Mouse (Mus musculus) frontal cortex, postnatal 25 days (tissue): ENCODE measurements around the gene Pcgf2.
"Not testable (repeated sequence)": the region's sequence is repeated elsewhere in the genome, so short reads cannot be mapped to it uniquely, and the experiment has no call there.

Experiments used
- DNase-seq, 2 experiments: peaks; one replicate each; pipeline ENCODE4 v3.0.0; 2022; ENCODE audit warnings: low spot score in 2 of 2

Pcgf2 gene

GRCm38 (mm10) chr11:97717369-97718280 is 17.3 kb upstream of the Pcgf2 start:
- no peak for DNase-seq

- no peak for DNase-seq
These were observed 15.7 kb upstream of the Pcgf2 start for GRCm38 (mm10) chr11:97716021-97716420.

DNA sequence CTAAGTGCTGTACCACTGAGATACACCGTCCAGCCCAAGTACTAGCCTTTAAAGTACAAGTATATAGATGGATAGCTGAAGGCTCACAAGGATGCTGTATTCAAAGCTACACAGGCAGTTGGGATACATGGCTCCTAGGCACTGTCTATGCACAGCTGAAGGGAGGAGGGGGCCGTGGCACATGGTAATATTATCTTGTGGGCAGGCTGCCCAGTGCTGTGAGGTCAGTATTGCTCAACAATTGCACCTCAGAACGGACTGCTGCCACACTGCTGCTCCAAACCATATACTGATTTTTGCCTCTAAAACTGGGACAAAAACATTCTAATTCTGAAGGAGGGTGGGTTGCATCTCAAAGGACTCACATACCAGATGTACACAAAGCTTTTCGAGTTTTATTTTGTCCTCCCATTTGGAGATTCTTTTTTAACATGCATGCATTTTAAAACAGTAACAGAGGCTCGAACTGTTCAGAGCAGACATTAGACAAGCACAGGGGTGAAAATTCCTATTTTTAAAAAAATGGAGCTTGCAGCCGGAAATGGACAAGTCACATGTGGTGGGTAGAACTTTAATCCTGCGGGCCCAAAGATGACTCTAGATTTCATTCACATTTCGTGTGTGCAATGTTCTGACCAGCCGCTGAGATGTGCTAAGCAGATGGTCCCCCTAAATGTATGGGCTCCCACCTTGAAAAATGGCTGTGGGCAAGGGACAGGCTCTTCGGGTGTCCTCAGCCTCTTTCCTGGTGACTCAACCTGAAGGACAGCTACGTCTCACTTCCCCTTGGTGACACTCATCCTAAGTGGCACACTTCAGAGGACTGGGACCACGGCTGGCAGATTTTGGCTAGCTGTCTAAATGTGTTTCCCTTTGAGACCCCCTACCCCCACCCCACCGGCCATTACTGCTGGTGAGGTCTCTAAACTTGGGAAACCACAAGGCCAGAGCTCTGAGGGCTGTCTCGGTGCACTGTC is 14.8 kb upstream of the Pcgf2 start:
- DNase-seq = no peak

- DNase-seq = no peak
These were observed 14.1 kb upstream of the Pcgf2 start for GRCm38 (mm10) chr11:97714356-97714755.

DNA sequence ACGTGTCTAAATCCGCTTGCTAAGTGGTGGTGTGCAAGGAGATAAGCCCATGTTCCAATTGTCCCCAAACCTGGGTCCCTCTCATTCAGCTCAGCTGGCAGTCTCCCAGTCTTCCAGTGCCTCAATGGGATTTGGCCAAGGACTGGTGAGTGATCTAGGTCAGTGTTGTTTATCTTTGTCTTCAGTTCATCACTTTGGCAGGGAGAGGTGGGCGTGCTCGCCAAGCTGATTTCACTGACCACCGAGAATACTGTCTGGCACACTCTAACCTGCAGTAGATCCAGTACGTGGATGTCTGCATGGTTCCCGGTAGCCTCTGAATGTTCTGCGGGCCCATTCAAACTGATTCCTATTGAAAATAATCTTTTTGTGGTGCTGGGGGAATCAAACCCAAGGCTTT is 13.6 kb upstream of the Pcgf2 start:
- DNase-seq = no peak

DNA sequence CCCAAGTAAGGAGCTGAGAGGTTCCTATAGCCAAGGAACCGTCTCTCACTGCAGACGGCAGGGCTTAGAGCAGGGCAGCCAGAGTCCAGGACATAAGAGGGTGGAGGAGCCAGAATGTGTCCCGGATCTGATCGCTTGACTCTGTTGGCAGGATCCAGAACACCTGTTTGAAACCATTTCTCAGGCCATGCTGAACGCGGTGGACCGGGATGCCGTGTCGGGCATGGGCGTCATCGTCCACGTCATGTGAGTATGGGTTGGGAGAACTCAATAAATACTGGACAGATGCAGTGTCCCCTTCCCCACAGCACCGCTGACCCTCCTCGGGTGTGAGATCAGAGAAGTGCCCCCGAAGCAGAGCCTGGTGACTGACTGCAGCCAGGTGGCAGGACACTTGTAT is 12.0 kb upstream of the Pcgf2 start:
- no peak for DNase-seq

DNA sequence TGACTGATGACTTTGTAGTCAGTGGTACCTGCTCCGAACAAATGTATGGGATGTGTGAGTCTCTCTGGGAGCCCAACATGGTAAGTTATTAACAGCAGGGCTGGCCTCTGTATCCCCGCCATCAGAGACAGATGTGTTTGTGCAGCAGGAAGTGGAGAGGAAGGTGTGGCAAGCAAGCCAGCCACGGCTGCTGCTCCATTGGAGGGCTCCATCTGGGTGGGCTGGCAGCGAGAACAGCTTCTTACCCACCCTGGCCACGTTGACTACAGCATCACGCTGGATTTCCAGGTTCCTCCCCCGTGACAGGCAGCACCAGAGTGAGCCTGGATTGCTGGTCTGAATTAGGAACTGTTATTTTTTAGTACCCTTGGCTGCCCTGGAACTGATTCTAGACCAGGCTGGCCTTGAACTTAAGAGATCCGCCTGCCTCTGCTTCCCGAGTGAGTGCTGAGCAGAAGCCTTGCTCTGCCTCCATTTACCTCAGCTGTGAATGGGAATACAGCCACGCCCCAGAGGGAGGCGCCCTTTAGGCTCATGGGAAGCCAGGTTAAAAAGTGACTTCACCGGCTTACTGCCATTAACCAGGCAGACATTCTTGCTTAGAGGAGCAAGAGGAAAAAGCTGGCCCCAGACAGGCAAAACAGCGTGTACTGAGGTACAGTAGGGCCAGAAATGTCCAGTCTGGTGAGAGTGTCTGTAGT is 11.1 kb upstream of the Pcgf2 start:
- no peak for DNase-seq

DNA sequence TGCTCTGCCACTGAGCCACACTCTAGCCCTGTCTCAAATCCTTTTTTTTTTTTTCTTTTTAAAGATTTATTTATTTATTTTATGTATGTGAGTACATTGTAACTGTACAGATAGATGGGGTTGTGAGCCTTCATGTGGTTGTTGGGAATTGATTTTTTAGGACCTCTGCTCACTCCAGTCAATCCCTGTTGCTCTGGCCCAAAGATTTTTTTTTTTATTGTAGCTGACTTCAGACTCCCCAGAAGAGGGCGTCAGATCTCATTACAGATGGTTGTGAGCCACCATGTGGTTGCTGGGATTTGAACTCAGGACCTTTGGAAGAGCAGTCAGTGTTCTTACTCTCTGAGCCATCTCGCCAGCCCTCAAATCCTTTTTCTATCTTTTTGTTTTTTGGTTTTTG is 9.8 kb upstream of the Pcgf2 start:
- not testable (repeated sequence) for DNase-seq

DNA sequence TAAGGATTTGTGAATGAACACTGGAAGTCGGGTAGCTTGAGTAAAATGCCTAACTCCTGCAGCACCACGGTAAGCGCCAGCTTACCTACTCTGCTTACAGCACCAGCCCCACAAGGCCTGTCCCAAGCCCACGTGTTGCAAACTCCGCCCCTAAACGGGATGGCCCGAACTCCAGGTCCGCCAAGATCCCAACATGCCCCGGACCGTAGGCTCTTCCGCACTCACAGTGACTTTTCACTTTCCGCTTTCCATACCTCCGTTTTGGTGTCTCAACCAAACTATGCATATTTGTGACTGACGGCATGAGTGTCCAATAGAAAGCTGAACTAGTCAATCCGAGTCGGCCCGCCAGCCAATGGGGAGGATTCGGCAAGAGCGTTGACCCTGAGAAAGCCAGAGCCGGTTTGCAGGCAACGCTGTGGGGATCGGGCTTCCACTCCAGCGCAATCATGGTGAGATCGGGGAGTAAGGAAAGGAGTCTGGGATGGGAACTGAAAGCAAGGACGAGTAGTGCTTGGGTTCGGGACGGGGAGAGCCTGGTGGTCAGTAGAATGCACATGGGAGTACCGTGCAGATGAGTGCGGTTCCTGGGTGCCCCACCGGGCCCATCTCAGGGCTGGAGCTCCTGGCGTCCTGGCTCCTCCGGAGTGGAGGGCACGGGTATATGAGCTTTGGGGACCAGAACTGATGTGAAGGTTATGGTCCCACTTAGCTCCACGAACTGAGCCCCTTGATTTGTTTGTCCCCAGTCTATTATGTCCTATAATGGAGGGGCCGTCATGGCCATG is 2.9 kb upstream of the Pcgf2 start, which contains the start of gene Psmb3:
Gene Psmb3 (plus strand): TSS at position 361 of the 788 bp plus-strand sequence.
- DNase-seq = peak; percentile 99 to 100

GRCm38 (mm10) chr11:97702393-97702745 is 2.1 kb upstream of the Pcgf2 start:
- peak; percentile 88 to 93 for DNase-seq

- no peak for DNase-seq
These were observed 1.5 kb upstream of the Pcgf2 start for GRCm38 (mm10) chr11:97701581-97702392.

DNA sequence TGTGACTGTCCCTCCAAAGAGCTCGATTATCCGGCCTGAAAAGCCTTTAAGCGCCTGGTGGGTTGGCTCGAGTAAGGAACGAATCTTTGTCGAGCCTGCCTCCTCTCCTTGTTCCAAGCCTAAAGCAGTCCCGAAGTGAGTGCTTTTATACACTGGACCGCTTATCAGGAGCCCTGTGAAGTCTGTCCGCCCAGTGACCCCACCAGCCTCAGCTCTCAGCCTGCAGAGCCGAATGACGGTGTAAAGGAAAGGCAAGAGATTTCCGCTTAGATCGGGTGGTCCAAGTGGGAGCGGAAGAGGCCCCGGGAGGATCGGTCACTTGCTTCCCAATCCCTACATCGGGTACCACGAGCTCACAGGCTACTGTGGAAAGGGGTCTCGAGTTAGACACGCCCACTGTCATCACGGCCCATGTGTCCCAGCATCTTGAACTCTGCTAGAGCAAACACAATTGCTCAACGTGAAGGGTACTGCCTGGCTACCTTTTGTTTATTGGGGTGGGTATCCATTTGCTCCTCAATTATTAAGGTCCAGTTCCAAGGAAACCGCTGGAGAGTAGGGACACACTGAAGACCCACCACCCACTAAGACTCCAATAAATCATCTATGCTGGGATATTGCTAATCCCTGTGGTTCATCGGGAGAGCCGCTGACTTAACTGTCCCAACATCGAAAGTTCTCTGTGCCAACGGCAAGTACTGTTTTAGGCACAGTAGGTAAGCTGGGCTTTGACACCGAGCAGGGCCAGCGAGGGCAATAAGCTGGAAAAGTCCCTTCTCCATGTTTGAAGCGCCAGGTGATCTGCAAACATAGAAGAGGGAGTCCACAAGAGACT is 666 bp upstream of the Pcgf2 start:
- DNase-seq = no peak

GRCm38 (mm10) chr11:97699626-97700002 is 683 bp downstream of the Pcgf2 start:
- peak; percentile 61 to 73 for DNase-seq

- no peak for DNase-seq
These were observed 1.3 kb downstream of the Pcgf2 start for GRCm38 (mm10) chr11:97698741-97699611.

DNA sequence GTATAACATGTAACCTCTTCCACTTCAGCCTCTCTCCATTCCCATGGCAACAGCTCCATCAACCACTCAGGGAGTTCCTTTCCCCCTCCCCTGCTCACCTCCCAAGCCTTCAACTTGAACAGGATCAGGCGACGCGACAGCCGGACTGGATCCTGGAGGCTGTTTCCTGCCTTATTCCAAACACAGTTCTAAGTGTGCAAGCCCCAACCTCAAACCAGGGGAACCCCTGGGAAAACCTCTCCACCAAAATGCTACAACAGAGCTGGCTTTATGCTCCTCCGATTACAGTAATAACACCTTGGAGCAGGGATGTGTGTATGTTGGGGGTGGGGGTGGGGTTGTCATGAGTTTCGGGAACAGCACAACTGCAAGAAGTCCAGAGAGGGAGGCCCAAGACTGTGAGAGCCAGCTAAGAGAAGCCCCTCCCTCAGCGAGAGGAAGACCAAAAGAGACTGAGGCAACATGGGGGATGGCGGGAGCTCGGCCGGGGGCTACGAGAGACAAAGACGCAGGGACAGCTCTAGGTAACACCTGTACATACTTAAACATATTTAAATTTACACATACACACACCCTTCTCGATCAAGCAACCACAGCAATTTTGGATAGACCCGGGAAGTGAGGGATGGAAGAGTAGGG is 2.3 kb downstream of the Pcgf2 start:
- no peak for DNase-seq

- DNase-seq = no peak
These were observed 3.0 kb downstream of the Pcgf2 start for GRCm38 (mm10) chr11:97697199-97697890.

DNA sequence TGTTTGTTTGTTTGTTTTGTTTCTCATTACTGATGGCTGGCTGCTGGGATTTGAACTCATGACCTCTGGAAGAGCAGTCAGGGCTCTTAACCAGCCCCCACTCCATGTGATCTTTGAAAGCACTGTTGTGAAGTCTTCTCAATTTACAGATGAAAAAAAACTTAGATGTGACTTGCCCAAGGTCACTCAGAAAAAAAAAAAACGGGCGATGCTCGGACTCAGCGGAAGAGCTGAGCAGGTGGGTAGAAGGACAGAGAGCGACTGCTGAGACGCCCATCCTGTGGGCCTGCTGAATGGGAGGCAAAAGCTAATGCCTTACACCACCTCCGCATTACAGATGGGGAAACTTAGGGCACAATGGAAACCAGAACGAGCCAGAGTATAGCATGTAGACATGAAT is 3.6 kb downstream of the Pcgf2 start:
- DNase-seq = no peak
